Mouse (Mus musculus): Measurements from ENCODE around the gene Foxp2. TPM values are rescaled to one million over a fixed set of nuclear protein-coding genes. Genes with fewer than 3 reads are reported as not detected.

Gene Foxp2
- polyA plus RNA-seq, 2 experiments from 2014 or later: 0.27 to 0.34 TPM

DNA sequence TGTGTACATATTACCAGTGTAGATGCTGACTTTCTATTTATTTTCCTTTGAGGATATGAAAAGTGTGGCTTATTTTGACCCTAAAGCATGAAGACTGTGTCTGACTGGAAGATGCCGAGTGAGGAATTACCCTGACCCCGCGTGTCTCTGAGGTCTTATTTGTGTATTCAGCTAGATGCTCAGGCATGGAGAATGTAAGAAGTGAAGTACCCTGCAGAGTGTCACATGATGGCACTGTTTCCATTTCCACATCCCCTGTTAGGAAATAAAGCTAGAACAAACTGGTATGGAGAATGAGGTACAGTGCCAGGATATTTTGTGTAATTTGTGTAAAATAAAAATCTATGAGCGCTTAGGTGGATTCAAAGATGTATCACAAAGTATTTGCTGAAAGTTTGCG, 219.8 kb downstream of the Foxp2 start:
- no peak for ATAC-seq

DNA sequence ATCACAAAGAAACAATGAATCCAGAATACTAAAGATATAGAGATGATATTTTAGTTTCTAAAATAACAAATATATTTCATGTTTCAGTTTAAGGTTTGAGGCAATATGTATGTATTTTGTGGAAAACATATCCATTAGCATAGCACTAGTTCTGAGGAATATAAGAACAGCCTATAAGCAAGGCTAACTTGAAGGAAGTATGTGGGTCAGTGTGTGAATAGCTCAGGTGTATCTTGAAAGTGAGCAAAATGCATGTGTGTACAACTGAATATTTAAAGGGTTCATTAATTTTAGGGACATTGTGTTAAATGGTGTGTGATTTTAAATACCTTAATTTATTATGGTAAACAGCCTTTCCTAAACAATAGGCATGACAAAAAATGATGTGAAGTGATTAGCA, 220.2 kb downstream of the Foxp2 start:
- no peak for ATAC-seq

DNA sequence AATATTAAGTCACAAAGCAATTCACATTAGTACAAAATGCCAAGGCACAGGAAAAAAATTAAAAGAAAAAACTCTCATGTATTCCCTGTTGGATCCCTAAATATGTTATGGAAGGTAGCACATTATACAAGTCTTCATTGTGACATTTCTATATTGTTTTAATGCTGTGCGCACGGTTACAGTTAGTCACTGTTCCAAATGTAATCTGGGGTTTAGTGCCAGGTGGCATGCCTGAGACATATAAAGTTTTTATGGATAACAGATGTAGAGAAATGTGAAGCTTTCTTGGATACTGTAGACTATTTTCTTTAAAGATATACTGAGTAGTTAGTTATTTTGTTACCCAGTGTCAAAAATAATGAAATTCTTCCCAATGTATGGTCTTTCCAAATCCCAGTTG, 229.0 kb downstream of the Foxp2 start:
- no peak for ATAC-seq

DNA sequence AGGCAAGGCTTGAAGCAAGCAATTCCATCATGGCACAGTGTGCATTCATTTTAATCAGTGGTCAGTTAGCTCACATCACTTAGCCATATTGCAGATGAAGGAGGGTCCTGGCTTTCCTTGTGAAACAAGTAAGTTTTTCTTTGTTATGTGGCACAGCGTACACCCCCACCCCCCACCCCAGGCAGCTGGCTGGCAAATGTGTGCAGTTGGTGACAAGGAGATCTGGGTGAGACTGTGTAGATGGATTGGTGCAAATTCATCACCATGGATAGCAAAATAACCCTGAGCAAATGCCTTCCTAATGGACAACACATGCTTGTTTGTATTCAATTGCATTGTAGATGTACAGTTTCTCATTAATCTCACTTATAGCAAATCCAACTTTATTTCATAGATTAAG, 240.9 kb downstream of the Foxp2 start:
- no peak for ATAC-seq

DNA sequence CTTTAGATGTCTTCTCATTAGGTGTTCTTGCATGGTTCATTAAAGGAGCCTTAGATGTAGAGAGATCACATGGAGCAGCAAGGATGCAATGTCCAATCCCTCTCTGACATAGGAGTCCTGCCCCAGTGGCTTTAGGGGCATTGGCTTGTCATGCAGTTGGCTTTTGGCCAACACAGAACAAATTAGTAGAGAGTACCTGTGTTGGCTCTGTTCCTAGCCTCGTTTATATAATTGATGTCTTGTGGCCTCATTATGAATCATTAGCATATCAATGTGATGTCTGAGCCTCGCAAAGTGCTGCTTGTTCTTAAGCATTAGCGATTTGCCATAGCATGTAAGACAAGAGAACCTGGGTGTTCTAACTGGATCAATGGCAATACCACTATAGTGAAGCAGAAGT, 250.5 kb downstream of the Foxp2 start:
- ATAC-seq: no peak

DNA sequence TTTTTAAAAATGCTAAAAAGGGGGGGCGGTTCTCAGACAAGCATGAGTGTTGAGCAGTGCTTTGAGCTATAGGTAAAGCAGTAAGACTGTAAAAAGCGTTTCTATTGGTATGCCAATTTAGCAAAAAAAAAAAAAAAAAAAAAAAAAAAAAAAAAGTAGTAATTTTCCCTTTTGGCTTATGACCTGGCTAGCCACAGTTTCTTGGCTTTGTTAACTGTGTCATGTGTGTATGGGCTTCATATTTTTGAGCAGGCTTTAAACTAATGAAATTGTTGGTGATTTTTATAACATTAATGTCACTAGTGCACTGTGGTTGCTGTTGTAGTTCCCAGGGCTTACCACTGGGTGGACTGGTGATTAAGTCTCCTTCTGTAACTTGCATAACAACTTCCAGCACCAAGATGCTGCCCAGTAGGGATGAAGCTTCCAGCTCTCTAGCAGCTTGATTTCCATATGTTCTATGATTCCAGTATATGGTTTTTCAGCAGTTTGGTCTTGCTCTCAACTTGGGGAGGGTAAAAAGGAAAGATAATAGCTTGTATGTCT, 262.4 kb downstream of the Foxp2 start:
- peak; percentile 71 for ATAC-seq

DNA sequence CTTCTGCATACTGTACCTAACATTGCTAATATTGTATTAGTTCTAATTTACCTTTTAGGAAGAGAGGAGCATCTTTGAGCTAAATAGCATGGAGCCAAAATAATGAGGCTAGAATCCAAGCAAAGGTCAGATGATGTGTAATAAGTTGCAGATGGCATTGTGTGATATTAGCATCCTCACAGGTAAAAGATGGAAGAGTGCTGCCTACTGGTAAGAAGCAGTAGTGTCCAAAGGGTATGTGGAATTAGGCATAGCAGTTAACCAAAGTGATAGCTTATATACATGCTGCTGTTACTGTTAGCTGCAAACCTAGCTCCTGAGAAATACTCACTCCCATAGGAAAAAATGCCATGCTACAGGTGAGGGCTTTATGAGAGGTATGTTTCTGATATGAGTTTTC, 275.6 kb downstream of the Foxp2 start:
- ATAC-seq: no peak

DNA sequence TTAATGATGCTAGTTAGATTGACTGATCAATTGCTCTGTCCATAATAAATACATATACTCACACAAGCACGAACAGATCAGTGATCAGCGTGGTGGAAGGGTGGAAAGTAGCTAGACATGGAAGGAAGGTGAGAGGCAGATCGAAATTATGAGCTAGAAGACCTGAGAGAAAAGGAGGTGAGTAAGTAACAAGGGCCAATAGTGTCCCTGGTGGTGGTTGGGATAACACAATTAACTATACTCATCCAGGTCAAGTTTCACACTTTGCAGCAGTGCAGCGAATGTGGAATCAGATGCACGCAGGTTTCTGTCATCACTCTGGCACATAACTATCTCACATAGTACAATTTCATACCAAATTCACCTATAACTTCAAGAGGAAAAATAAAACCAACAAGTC, 291.7 kb downstream of the Foxp2 start:
- ATAC-seq: no peak

DNA sequence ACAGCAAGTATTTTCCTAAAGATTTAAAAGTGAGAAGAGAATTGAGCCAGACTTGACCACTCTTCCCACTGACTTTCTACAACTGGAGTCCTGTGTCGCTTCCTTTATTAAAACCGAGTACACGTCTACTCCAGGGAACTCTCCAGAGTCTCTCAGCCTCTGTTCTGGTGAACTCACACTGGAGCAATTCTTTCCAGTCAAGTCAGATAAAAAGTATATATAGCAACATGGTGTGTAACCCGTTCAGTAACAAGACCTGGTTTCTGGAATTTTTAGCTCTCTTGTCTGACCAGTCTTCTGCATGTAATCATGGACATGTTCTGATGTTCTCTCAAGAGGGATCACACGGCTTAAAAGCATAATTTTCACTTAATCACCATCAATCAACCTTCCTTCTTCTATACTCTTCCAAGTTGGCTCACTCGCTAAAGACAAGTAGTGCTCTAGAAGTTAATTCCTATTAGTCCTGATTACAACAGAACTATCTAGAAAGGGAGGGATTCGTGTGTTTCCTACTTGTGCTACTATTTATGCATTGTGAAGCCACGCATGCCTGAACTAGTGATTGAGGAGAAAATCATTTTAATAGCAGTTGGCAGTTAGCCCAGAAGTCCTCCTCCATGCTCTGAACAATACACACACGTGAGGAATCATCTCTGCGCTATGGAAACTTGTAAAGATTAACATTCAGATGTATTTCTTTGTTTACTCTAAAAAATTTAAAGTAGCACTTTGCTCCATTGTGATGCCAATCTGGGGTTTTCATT, 341.2 kb downstream of the Foxp2 start:
- ATAC-seq: no peak

DNA sequence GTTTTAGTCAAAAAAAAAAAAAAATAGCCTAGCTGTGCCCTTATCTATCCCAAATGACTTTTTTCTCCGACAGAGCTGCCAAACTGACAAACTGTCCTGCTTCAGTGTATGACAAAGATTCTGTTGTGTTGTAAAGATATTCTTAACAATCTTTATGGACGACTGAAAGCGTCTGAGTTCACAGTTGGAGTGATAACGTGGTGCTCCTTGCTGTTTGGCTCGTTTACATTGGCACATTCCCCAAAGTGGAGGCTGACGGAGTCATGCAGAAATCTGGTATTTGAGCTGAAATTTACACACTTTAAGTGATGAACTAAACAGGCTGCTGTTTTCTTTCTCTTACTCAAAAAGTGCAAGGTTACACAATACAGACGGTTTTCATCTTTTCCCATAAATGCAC, 356.2 kb downstream of the Foxp2 start:
- ATAC-seq: no peak

DNA sequence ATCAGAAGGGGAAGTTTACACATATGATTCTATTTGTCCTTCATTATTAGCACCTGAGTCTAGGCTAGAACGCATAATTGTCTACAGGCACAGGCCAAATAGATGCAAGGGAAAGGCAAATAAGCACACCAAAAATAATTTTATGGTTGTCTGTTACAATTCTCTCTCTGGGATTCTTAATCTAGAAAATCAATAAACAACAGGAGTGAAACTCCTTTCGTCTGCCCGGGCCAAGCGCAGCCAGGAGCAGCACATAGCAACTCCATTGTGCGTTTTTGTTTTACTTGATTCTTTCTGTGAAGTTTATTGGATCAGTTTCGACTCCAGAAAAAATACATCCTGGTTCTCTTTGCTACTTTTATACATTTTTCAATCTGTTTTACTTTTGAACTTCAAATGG, 356.7 kb downstream of the Foxp2 start:
- no peak for ATAC-seq

DNA sequence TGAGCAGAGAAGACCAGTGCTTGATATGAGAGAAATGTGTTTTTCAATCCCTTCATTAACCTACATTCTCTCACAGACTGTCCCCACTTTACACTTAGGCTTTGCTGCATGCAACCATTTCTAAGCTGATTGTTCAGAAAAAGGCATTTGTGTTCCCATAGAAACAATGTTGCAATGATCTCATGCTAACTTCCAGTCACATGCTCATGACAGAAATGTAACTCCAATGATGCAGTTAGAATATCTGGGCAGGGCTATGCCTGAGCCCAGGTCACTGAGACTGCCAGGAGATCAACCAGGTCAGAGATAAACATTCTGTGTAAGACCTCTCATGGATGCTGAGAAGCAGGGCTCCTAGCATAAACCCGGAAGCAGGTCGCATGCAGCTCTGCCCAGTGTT, 367.0 kb downstream of the Foxp2 start:
- no peak for ATAC-seq

DNA sequence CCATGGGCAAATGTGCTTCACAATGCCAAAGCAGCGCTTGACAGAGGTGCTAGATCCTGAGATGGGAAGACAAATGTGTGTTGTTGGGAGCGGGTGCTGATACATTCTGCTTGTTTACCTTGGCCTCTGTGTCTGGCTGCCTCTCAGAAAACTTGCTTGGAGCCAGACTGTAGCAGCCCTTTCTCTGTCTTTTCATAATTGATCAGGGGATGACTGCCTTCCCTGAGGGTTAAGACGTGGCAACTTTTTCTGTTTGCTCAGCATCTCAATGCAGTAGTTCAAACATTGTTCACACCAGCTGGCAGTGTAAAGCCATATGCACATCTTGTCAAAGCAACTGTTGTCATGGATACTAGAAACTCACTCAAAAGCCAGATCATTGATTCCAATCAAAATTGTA, 384.1 kb downstream of the Foxp2 start:
- no peak for ATAC-seq

DNA sequence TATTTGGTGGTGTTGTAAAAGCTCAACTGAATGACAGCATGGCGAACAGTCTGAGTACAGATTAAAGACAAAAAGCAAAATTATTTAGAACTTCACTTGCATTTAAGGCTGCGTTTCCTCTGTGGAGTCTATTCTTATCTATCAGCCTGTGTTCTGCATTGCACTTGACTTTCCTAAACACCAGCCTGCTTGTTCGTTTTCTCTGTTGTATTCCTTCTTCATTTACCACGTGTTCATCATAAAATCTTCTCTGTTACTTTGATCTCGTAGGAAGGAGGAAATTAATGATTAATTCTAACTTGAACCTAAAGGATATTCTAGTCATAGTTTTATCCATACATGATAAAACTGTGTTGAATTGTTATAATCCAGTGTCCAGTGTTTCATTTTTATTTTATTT, 392.9 kb downstream of the Foxp2 start:
- no peak for ATAC-seq

DNA sequence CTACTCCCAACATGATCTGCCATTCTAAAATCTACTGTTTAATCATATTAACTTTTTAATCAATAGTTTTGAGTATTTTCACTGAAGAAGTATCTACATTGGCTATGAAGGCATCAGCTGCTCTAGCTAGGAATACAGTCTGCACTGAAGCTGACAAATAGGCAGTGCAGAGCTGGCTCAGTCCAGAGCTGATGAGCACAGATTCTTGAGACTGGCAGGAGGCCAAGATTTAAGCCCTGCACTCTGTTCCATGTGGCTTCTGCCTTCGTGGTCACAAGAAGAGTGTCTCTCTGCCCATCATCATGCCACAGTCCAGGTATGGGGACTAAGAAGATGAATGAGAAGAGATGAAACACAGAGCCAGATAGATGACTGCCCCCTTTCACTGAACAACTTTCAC, 398.1 kb downstream of the Foxp2 start:
- no peak for ATAC-seq

DNA sequence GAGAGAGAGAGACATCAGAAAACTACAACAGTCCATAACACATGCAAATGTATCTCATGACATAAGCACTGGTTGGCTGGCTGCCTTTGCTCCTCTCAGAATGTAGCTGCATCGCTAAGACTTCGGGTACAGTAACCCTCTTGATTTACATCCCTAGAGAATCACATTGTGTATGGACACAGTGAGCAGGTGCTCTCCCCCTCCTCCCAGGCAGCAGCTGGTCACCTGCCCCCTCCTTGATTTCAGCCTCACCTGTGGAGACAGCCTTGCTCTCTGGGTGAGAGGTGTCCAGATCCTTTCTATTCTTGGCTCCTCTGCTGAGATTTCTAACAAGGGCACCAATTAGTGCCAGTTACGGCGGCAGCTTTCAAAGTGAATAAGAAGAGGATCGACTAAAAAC, 409.5 kb downstream of the Foxp2 start:
- ATAC-seq: no peak

DNA sequence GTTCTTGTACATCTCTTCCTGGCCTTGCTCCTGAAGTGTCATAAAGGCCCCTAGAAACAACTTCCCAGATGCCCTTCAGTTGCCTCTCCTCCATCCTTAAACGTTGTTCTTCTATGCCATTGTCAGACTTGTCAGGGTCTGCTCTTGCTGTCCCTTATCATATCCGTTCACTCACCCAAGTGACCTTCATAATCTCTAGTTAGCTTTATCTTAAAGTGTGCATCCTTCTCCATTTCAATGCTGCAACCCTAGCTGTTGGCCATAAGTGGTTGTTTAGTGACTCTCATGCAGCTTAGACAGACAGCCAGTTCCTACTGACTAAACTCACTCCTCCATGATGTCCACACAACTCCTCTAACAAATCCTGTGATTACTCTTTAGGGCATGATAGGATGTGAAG, 415.8 kb downstream of the Foxp2 start:
- no peak for ATAC-seq

DNA sequence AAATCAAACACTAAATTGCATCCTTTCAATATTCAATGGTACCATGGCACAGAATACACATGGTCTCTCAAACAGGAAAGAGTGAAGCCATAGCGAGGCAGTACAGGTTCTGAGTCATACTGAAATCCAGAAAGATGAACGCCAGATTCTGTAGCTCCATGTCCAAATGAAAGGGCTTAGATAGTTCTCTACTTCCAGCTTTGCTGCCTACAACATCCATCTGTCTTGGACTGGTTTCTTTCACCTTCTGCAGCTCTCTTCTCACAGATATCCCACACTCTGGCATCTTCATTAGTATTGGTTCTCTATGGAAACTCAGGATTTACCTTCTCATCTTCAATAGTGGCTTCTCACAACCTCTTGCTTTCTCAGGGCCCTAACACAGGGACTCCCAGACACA, 417.2 kb downstream of the Foxp2 start:
- ATAC-seq: no peak

DNA sequence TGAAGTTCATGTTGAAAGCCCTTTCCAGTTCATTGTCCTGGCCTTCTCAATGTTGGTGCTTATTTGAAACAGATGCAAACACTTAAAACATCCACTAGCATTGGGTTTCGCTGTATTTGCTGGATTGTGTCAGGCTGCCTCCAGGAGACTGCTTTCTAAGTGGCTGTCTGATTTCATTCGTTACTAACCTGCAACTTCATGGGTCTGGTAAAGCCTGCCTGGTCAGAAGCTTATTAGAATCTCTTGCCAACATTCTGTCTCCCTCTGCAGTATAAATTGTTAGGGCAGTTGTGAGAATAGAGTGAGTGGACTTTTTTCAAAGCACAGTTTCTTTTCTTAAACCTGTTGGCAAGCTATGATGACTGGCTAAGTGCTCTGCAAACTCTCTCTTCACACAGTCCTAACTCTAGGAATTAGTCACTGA, 420.4 kb downstream of the Foxp2 start:
- ATAC-seq: no peak

DNA sequence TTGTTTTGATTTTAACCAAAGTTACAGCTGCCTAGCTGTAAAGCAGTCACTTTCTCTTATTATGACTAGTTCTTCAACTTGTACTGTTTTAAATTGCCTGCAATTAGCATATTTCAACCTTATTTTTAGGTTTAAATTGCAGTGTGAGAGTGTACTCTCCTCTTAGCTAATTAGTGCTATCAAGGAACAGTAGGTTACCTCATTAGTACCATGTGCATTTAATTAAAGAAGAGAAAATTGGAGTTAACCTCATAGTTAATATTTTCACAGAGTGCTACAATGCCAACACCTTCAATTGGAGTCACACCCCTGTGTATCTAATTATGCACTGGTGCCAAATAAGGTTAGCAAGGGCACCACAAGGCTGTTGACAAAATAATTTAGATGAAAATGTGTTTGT, 421.9 kb downstream of the Foxp2 start:
- no peak for ATAC-seq

DNA sequence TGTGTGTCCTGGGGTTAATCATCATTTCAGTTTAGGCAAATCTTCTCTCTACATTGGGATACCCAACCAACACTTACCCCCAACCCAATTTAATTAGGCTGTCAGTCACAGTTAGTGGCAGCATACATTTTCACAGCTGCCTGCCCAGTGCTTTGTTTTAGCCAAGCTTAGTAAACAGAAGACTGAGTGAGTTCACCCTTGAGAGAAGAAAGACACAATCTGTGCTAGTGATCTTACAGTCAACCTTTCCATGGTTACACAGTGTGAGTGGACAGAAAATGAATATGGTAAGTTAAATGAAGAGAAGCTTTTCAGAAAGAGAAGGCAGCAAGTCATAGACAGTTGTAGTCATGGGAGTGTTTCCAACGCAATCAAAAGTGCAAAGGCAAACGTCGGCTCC, 446.6 kb downstream of the Foxp2 start:
- no peak for ATAC-seq

DNA sequence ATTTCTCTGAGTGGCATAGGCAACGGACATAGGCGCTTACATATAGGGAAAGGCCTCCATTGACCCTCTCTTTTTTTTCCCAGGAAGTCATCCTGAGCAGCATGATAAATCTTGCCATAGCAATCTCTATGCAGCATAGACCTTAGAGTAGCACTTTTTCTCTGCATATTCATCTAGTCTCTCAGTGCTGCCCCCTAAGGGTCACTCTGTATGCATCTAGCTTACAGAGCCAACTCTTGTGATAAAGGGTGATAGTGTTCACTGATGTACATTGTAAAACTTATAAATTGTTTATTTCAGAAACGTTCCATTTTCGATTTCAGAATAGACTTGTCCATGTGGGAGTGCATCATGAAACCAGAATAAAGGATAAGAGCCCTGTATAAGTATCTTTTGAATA, 454.7 kb downstream of the Foxp2 start:
- ATAC-seq: no peak

DNA sequence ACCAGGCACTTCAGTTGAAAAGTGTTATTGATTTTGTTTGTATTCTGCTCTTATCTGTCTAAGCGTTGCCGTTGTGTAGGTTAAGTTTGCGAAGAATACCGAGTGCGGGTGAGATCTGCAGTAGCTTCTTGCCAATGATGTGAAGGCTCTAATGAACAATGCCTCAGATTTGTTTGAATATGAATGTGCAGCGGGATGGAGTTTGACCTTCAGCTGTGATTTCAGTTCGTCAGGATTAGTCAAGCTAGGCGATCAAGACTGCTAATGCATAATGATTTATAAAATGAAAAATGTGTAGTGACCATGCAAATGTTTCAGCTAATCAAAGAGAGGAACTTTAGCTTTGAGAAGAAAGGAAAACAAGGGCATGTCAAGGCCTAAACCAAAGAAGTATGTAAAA, 469.1 kb downstream of the Foxp2 start:
- no peak for ATAC-seq

DNA sequence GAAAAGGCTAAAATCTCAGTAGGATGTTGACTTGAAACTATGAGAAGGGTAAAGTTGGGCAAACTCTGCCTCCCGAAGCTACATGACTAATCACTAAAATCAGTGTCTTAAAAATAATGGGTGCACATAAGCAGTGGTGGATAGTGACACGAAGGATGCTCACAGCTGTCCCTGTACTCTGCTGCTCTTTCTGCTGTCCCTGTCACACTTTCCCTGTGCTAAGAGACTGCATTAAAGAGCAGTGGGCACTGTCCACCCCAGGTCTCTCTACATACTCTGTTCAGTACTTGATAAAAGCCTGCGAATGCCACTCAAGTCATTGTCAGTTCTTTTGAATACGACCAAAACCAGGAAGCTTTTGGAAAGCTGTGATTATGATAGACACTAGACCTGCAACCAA, 469.7 kb downstream of the Foxp2 start:
- no peak for ATAC-seq

DNA sequence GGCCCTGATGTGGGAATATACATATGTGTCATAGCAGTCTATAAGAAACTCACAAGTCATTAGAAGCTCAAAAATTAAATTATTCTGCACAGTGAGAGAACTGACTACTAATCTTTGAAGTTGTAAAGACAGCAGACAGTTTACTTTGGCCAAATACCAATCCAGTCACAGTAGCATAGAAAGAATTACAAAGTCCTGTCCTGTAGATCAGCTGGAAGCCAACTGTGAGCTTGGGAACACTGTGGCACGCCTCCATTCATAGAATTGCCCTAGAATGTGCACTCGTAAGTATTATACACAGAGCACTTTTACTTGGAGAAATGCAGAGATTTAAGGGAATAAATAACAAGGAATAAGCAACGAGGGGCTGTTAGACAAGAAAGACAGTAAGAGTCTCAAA, 472.5 kb downstream of the Foxp2 start:
- ATAC-seq: no peak

Measured in CD4-positive, CD25-positive, alpha-beta regulatory T cell, adult 4 months (primary cell).